Mouse (Mus musculus) stomach, postnatal 0 days (tissue): ENCODE results near the gene Cd302. TPM values are rescaled to one million over a fixed set of nuclear protein-coding genes. Genes with fewer than 3 reads are reported as not detected.

Source experiments
- ATAC-seq: fragments of 200-750 bp; cut with Nextera tagmentation; 2 replicates; pipeline ENCODE4 v1.8.0; 2017; ENCODE audit not compliant: low FRiP score, low TSS enrichment
- DNase-seq: peaks from one replicate; pipeline ENCODE4 v3.0.0-alpha.2; 2016; ENCODE audit warnings: low spot score
- H3K27ac ChIP-seq: fragments of 300-500 bp; sonication (generic); replicated peaks from 2 replicates; pipeline ENCODE4 v1.5.1; 2014; ENCODE audit warnings: mild to moderate bottlenecking, control low read depth
- H3K27me3 ChIP-seq: fragments of 300-500 bp; sonication (generic); 2 replicates; pipeline ENCODE4 v1.6.1; 2014; ENCODE audit warnings: low read length; ENCODE audit not compliant: control insufficient read depth, insufficient read depth
- H3K36me3 ChIP-seq: fragments of 300-500 bp; sonication (generic); 2 replicates; pipeline ENCODE4 v1.6.1; 2014; ENCODE audit warnings: low read length, mixed read lengths; ENCODE audit not compliant: control insufficient read depth, insufficient read depth
- H3K4me1 ChIP-seq: fragments of 300-500 bp; sonication (generic); replicated peaks from 2 replicates; pipeline ENCODE4 v1.6.1; 2014; ENCODE audit warnings: antibody characterized with exemption; ENCODE audit not compliant: control insufficient read depth, insufficient read depth
- H3K4me2 ChIP-seq: fragments of 300-500 bp; sonication (generic); replicated peaks from 2 replicates; pipeline ENCODE4 v1.6.1; 2014; ENCODE audit warnings: low read depth, mild to moderate bottlenecking, control low read depth, moderate library complexity
- H3K4me3 ChIP-seq: fragments of 300-500 bp; sonication (generic); 2 replicates; pipeline ENCODE4 v1.5.1; 2014; ENCODE audit warnings: low read depth, low read length, control low read depth
- H3K9ac ChIP-seq: fragments of 300-500 bp; sonication (generic); 2 replicates; pipeline ENCODE4 v1.6.1; 2014; ENCODE audit warnings: mild to moderate bottlenecking, low read length, control low read depth, mixed read lengths
- H3K9me3 ChIP-seq: fragments of 300-500 bp; sonication (generic); 2 replicates; pipeline ENCODE4 v1.6.1; 2016; ENCODE audit warnings: low read length; ENCODE audit not compliant: control insufficient read depth
- CTCF ChIP-seq: IDR thresholded peaks from 2 replicates; pipeline ENCODE4 v1.5.1; 2016; ENCODE audit warnings: antibody characterized with exemption, low read depth, mild to moderate bottlenecking, moderate library complexity
- EP300 ChIP-seq: optimal IDR thresholded peaks from 2 replicates; pipeline ENCODE3; 2016; ENCODE audit warnings: antibody characterized with exemption
- WGBS: fragments of 180-500 bp; shearing (Covaris S2); extraction: QIAGEN DNeasy Blood & Tissue Kit; methylation state at CpG from one replicate; pipeline ENCODE4 v1.1.7; 2014; 5-methylcytosine and 5-hydroxymethylcytosine counted together
- polyA plus RNA-seq: library from polyadenylated mRNA; unstranded; fragments of >200 nt; fragmentation: Nextera tagmentation; extraction: Ambion mirVana; gene quantifications from 2 replicates; pipeline ENCODE4 v1.2.1, GENCODE M21; 2015

Gene Cd302
- polyA plus RNA-seq, 1 experiment from 2014 or later, result 26.0 TPM

- ATAC-seq, result no peak
- 87% methylated on average over 14 of the region's 14 CpGs for WGBS
- Histone ChIP-seq H3K27ac (no peak overlapping the region), H3K36me3 (no peaks in the 10 kb centered on the region), H3K4me2 (no peak overlapping the region), H3K9me3 (no peaks in the 10 kb centered on the region), H3K4me3 (no peak overlapping the region), H3K27me3 (no peaks in the 10 kb centered on the region), H3K9ac (no peak overlapping the region), H3K4me1 (no peaks in the 10 kb centered on the region)
- DNase-seq, result no peak
- TF ChIP-seq EP300 (no peak), CTCF (no peak)
These were observed 14.3 kb downstream of the Cd302 start for GRCm38 (mm10) chr2:60269856-60270479.

DNA sequence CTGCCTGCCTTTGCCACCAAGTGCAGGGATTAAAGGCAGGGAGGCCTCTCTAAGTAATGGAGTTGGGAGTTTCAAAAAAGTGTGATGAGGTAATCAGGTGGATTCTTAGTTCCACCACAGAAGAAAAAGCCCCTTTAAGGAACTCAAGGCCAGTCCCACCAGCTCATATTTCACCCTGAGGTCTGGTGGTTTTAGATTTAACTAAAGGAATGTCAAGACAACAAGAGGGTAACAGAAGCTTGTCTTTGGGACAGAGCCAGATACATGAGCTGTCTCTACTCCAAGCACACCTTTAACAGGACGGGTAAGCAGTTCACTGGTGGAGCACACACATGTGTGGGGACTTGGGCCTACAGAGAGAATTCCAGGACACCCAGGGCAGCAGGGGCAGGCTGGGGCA, 16.7 kb downstream of the Cd302 start:
- Histone ChIP-seq H3K27ac (no peak overlapping the region), H3K4me3 (no peak overlapping the region), H3K4me1 (no peaks in the 10 kb centered on the region), H3K9me3 (no peaks in the 10 kb centered on the region), H3K9ac (no peak overlapping the region), H3K27me3 (no peaks in the 10 kb centered on the region), H3K36me3 (no peaks in the 10 kb centered on the region), H3K4me2 (no peak overlapping the region)
- no peak for ATAC-seq
- no peak for TF ChIP-seq CTCF
- no peak for TF ChIP-seq EP300
- WGBS, result 54% methylated on average over 1 of the region's 1 CpGs
- DNase-seq, result no peak

- H3K27me3 ChIP-seq, result no peaks in the 10 kb centered on the region
- ATAC-seq (no peak), DNase-seq (no peak)
- H3K36me3 ChIP-seq, result no peaks in the 10 kb centered on the region
- no peak for TF ChIP-seq EP300
- no peak for TF ChIP-seq CTCF
- H3K4me3 ChIP-seq, result no peak overlapping the region
- H3K9me3 ChIP-seq, result no peaks in the 10 kb centered on the region
- H3K4me2 ChIP-seq, result no peak overlapping the region
- no peaks in the 10 kb centered on the region for H3K4me1 ChIP-seq
- H3K9ac ChIP-seq, result no peak overlapping the region
- no peak overlapping the region for H3K27ac ChIP-seq
- 76% methylated on average over 5 of the region's 5 CpGs for WGBS
These were observed 23.5 kb downstream of the Cd302 start for GRCm38 (mm10) chr2:60260621-60261350.

GRCm38 (mm10) chr2:60259186-60259585, 25.1 kb downstream of the Cd302 start:
- Histone ChIP-seq H3K9ac (no peak overlapping the region), H3K27ac (no peak overlapping the region), H3K27me3 (no peaks in the 10 kb centered on the region), H3K36me3 (no peaks in the 10 kb centered on the region), H3K4me3 (no peak overlapping the region), H3K4me2 (no peak overlapping the region), H3K4me1 (no peaks in the 10 kb centered on the region), H3K9me3 (no peaks in the 10 kb centered on the region)
- DNase-seq, result no peak
- TF ChIP-seq CTCF (no peak), EP300 (no peak)
- WGBS, result 98% methylated on average over 5 of the region's 5 CpGs
- no peak for ATAC-seq

- no peak overlapping the region for H3K27ac ChIP-seq
- no peak overlapping the region for H3K4me3 ChIP-seq
- 66% methylated on average over 2 of the region's 2 CpGs for WGBS
- no peaks in the 10 kb centered on the region for H3K4me1 ChIP-seq
- H3K9ac ChIP-seq, result no peak overlapping the region
- no peaks in the 10 kb centered on the region for H3K36me3 ChIP-seq
- no peak for DNase-seq
- no peak for ATAC-seq
- TF ChIP-seq CTCF (no peak), EP300 (no peak)
- no peak overlapping the region for H3K4me2 ChIP-seq
- no peaks in the 10 kb centered on the region for H3K27me3 ChIP-seq
- H3K9me3 ChIP-seq, result no peaks in the 10 kb centered on the region
These were observed 27.5 kb downstream of the Cd302 start for GRCm38 (mm10) chr2:60256751-60257150.

DNA sequence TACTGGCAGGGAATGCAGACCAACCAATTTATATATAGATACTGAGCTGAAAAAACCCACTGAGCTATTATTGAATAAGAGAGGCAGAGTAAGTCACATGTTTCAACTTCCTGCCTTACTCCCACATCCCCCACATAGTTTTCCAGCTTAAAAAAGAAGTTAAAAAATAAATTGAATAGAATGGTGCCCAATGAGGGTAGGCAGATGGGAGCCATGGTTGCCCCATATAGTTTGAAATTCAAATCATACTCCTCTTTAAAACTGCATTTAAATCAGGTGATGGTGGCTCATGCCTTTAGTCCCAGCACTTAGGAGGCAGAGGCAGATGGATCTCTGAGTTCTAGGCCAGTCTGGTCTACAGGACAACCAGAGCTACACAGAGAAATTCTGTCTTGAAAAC, 30.8 kb downstream of the Cd302 start:
- Histone ChIP-seq H3K27me3 (no peaks in the 10 kb centered on the region), H3K27ac (no peak overlapping the region), H3K4me3 (no peak overlapping the region), H3K9ac (no peak overlapping the region), H3K4me1 (no peaks in the 10 kb centered on the region), H3K4me2 (no peak overlapping the region), H3K9me3 (no peaks in the 10 kb centered on the region), H3K36me3 (peaks cover 8% of the 10 kb centered on the region)
- TF ChIP-seq CTCF (no peak), EP300 (no peak)
- DNase-seq, result no peak
- ATAC-seq, result no peak
